In genomic region chr5:137627991-137628390, GRCm38 (mm10) we compare ENCODE assay signal across 8 mouse cellular contexts. TPM values are rescaled to one million over a fixed set of nuclear protein-coding genes. Genes with fewer than 3 reads are reported as not detected.
DNase-seq lines count a peak whose midpoint lies in the region; ATAC-seq and TF ChIP-seq lines count a peak whose summit lies in the region.

No protein-coding gene starts in this region.

- peak overlapping the region; percentile 67 for H3K4me3 ChIP-seq in bone marrow macrophage, adult 2 months (ENCODE audit: insufficient read depth, low read length)
- peak overlapping the region; percentile 80 for H3K4me3 ChIP-seq in hindbrain, embryonic 14.5 days (replicated peaks; ENCODE audit: low read length)
- peak overlapping the region; percentile 96 for H3K4me3 ChIP-seq in liver, postnatal 0 days (ENCODE audit: low read depth, low read length)

- TF ChIP-seq POLR2A in bone marrow macrophage, adult 2 months (IDR thresholded peaks at IDR 0.05; ENCODE audit: borderline replicate concordance, low read depth, low read length) = no peak

- peak overlapping the region; percentile 78 for H3K9ac ChIP-seq in hindbrain, embryonic 14.5 days
- peak overlapping the region; percentile 67 for H3K9ac ChIP-seq in liver, postnatal 0 days (replicated peaks)

- H3K9me3 ChIP-seq in hindbrain, embryonic 14.5 days (ENCODE audit: control insufficient read depth, low read length) = no peaks in the 10 kb centered on the region
- no peaks in the 10 kb centered on the region for H3K9me3 ChIP-seq in liver, postnatal 0 days (ENCODE audit: low read length)

- no peaks in the 10 kb centered on the region for H3K36me3 ChIP-seq in hindbrain, embryonic 14.5 days (replicated peaks; ENCODE audit: control insufficient read depth, insufficient read depth)
- peaks cover under 1% of the 10 kb centered on the region; the same call in 1 of the 2 replicates for H3K36me3 ChIP-seq in liver, postnatal 0 days (replicated peaks; ENCODE audit: insufficient read depth, low read length)

- peak overlapping the region; percentile 63 for H3K4me2 ChIP-seq in hindbrain, embryonic 14.5 days (replicated peaks)
- peak overlapping the region; percentile 86 for H3K4me2 ChIP-seq in liver, postnatal 0 days (ENCODE audit: low read depth, low read length)

- TF ChIP-seq EP300 in liver, postnatal 0 days (IDR thresholded peaks at IDR 0.05; ENCODE audit: low read depth) = no peak

- TF ChIP-seq CTCF in bone marrow macrophage, adult 2 months (IDR thresholded peaks at IDR 0.05; ENCODE audit: low read depth, low read length) = no peak
- peak; percentile 24; the same call in 1 of the 2 replicates for TF ChIP-seq CTCF in liver, postnatal 0 days (IDR thresholded peaks at IDR 0.05; ENCODE audit: low read depth)

- 2% methylated on average over 9 of the region's 9 CpGs for WGBS in hindbrain, embryonic 14.5 days
- 1% methylated on average over 9 of the region's 9 CpGs for WGBS in liver, postnatal 0 days (ENCODE audit: insufficient replicate concordance)

- H3K27me3 ChIP-seq in hindbrain, embryonic 14.5 days (ENCODE audit: control insufficient read depth, insufficient read depth, low read length) = no peaks in the 10 kb centered on the region
- H3K27me3 ChIP-seq in liver, postnatal 0 days (ENCODE audit: insufficient read depth, low read length) = no peaks in the 10 kb centered on the region

- no peak for ATAC-seq in hindbrain, embryonic 14.5 days (ENCODE audit: low FRiP score)
- no peak for ATAC-seq in liver, postnatal 0 days

- peak; percentile 51 for DNase-seq in kidney, adult 18-20 months
- no peak for DNase-seq in kidney, adult 11 months
- DNase-seq in hindbrain, embryonic 14.5 days (ENCODE audit: low spot score) = no peak
- DNase-seq in liver, postnatal 0 days = no peak
- DNase-seq in telencephalon, adult 2 months (ENCODE audit: low read depth, low spot score) = peak; percentile 6
- DNase-seq in left cerebral cortex, postnatal 14 days (ENCODE audit: low spot score in 2 of 2) = no peak
- no peak for DNase-seq in ovary, postnatal 10 days (ENCODE audit: low spot score)

- H3K27ac ChIP-seq in bone marrow macrophage, adult 2 months (ENCODE audit: insufficient read depth, low read depth, low read length) = peak overlapping the region; percentile 88
- H3K27ac ChIP-seq in hindbrain, embryonic 14.5 days = peak overlapping the region; percentile 92
- H3K27ac ChIP-seq in liver, postnatal 0 days (ENCODE audit: low read depth) = peak overlapping the region; percentile 83

- peaks cover 35% of the 10 kb centered on the region for H3K4me1 ChIP-seq in bone marrow macrophage, adult 2 months (ENCODE audit: control insufficient read depth, insufficient read depth, low read length)
- H3K4me1 ChIP-seq in hindbrain, embryonic 14.5 days (replicated peaks; ENCODE audit: control insufficient read depth, insufficient read depth, low read length) = peaks cover 37% of the 10 kb centered on the region
- peaks cover 46% of the 10 kb centered on the region for H3K4me1 ChIP-seq in liver, postnatal 0 days (ENCODE audit: insufficient read depth)

- intact Hi-C loops in left cerebral cortex, postnatal 14 days (cut with DNase I) = no loop called here

RNA-seq across cellular contexts. Expression of gene Fbxo24, which starts 0.8 kb away (rescaled TPM):
- polyA plus RNA-seq in bone marrow macrophage, adult 2 months (2012; ENCODE audit: insufficient read depth, insufficient read length, missing spikeins) = not detected in 2 replicates
- polyA plus RNA-seq in hindbrain, embryonic 14.5 days (2014; fragmentation: Nextera tagmentation; extraction: Ambion mirVana) = 0.12 TPM in 1 of 2 replicates, not detected in the other
- not detected in 2 replicates for polyA plus RNA-seq in liver, postnatal 0 days (2015; fragmentation: Nextera tagmentation; extraction: Ambion mirVana)
- total RNA-seq in left cerebral cortex, postnatal 14 days (2021) = under 1 TPM in 1 of 2 experiments, not detected in 1; 0.15 TPM

RNA-seq across cellular contexts. Expression of gene Lrch4, which starts 0.9 kb away (rescaled TPM):
- polyA plus RNA-seq in bone marrow macrophage, adult 2 months (2012; ENCODE audit: insufficient read depth, insufficient read length, missing spikeins) = 209 and 221 TPM in 2 replicates
- 19.0 and 23.4 TPM in 2 replicates for polyA plus RNA-seq in hindbrain, embryonic 14.5 days (2014; fragmentation: Nextera tagmentation; extraction: Ambion mirVana)
- polyA plus RNA-seq in liver, postnatal 0 days (2015; fragmentation: Nextera tagmentation; extraction: Ambion mirVana) = 24.1 and 24.3 TPM in 2 replicates
- total RNA-seq in left cerebral cortex, postnatal 14 days (2021) = 10 to 100 TPM in 1 of 2 experiments, 1 to 10 TPM in 1; 7.1 to 13.7 TPM

RNA-seq across cellular contexts. Expression of gene Gm20605, which starts 1.0 kb away (rescaled TPM):
- 37.5 and 42.1 TPM in 2 replicates for polyA plus RNA-seq in bone marrow macrophage, adult 2 months (2012; ENCODE audit: insufficient read depth, insufficient read length, missing spikeins)
- polyA plus RNA-seq in hindbrain, embryonic 14.5 days (2014; fragmentation: Nextera tagmentation; extraction: Ambion mirVana) = 5.3 and 6.5 TPM in 2 replicates
- polyA plus RNA-seq in liver, postnatal 0 days (2015; fragmentation: Nextera tagmentation; extraction: Ambion mirVana) = 2.4 and 2.6 TPM in 2 replicates
- 10 to 100 TPM in 1 of 2 experiments, 1 to 10 TPM in 1; 8.8 to 10.6 TPM for total RNA-seq in left cerebral cortex, postnatal 14 days (2021)

RNA-seq across cellular contexts. Expression of gene Sap25, which starts 13.1 kb away (rescaled TPM):
- 107 and 128 TPM in 2 replicates for polyA plus RNA-seq in bone marrow macrophage, adult 2 months (2012; ENCODE audit: insufficient read depth, insufficient read length, missing spikeins)
- polyA plus RNA-seq in hindbrain, embryonic 14.5 days (2014; fragmentation: Nextera tagmentation; extraction: Ambion mirVana) = 4.9 and 5.8 TPM in 2 replicates
- polyA plus RNA-seq in liver, postnatal 0 days (2015; fragmentation: Nextera tagmentation; extraction: Ambion mirVana) = 3.4 and 4.0 TPM in 2 replicates
- 1 to 10 TPM; 1.7 to 4.7 TPM for total RNA-seq in left cerebral cortex, postnatal 14 days (2021)

RNA-seq across cellular contexts. Expression of gene Pcolce, which starts 14.4 kb away (rescaled TPM):
- 3.2 and 5.0 TPM in 2 replicates for polyA plus RNA-seq in bone marrow macrophage, adult 2 months (2012; ENCODE audit: insufficient read depth, insufficient read length, missing spikeins)
- polyA plus RNA-seq in hindbrain, embryonic 14.5 days (2014; fragmentation: Nextera tagmentation; extraction: Ambion mirVana) = 23.9 and 28.5 TPM in 2 replicates
- polyA plus RNA-seq in liver, postnatal 0 days (2015; fragmentation: Nextera tagmentation; extraction: Ambion mirVana) = 12.9 and 14.7 TPM in 2 replicates
- 10 to 100 TPM; 12.9 to 14.6 TPM for total RNA-seq in left cerebral cortex, postnatal 14 days (2021)

Comparison
In these comparisons a context has a peak if more than half of its experiments do, and no peak if none do; other contexts are left out.
1. DNase-seq: peak in kidney, adult 18-20 months (single experiment) and telencephalon, adult 2 months (single experiment); none in kidney, adult 11 months (single experiment), hindbrain, embryonic 14.5 days (single experiment), liver, postnatal 0 days (single experiment), left cerebral cortex, postnatal 14 days (0 of 2) and ovary, postnatal 10 days (single experiment).
2. Peak in every context shown above with its lines, with median percentiles within 50 percentile points of each other: H3K27ac ChIP-seq and H3K4me3 ChIP-seq.